Mouse (Mus musculus): Measurements from ENCODE around the gene Zbtb7b. TPM values are rescaled to one million over a fixed set of nuclear protein-coding genes. Genes with fewer than 3 reads are reported as not detected.

Zbtb7b gene
- polyA plus RNA-seq, 1 experiment, result 75.2 TPM

DNA sequence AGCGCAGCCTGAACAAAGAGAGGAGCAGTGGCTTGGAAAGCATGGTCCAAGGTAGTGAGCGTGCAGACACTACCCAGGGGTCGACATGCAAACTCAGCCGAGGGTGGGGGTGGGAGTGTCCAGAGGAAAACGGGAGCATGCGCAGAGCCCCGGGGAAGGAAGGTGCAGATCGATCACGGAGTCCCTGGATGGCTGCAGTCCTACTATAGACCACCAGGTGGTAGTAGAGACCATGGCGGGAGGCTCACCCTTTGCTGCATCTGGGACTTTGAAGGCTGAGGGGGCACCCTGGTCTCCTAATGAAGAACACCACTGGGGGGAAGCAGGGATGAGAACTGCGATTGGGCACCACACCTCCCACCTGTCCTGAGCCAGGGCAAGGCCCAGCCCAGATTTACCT lies 54.1 kb downstream of the Zbtb7b start:
- no peak overlapping the region for H3K4me3 ChIP-seq (ENCODE audit: insufficient read depth, low read length)
- no peak overlapping the region for H3K27ac ChIP-seq (ENCODE audit: insufficient read depth, low read depth, low read length)
- H3K4me1 ChIP-seq (ENCODE audit: control insufficient read depth, insufficient read depth, low read length), result no peaks in the 10 kb centered on the region
- peak; percentile 65 for TF ChIP-seq CTCF (IDR thresholded peaks at IDR 0.05; ENCODE audit: low read depth, low read length)
- no peak for TF ChIP-seq POLR2A (IDR thresholded peaks at IDR 0.05; ENCODE audit: borderline replicate concordance, low read depth, low read length)

DNA sequence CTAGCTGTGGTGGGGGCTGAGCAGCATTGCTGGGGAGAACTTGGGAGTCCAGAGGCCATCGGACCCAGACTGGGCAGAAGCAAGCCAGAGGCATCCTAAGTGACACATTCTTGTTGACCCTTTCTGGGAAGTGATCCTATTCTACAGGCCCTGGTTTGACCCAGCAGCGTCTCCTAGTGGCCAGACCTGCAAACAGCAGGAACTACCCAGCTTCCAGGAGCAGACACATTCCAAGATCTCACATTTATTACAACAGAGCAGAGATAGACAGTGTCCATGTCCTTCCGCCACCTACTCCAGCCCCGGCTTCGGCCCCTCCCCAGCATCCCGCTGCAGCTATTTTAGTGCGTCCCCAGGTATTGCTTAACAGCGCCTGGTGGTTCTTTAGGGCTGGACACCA lies 55.2 kb downstream of the Zbtb7b start:
- no peak overlapping the region for H3K4me3 ChIP-seq (ENCODE audit: insufficient read depth, low read length)
- H3K27ac ChIP-seq (ENCODE audit: insufficient read depth, low read depth, low read length), result no peak overlapping the region
- no peaks in the 10 kb centered on the region for H3K4me1 ChIP-seq (ENCODE audit: control insufficient read depth, insufficient read depth, low read length)
- TF ChIP-seq POLR2A (IDR thresholded peaks at IDR 0.05; ENCODE audit: borderline replicate concordance, low read depth, low read length) (no peak), CTCF (IDR thresholded peaks at IDR 0.05; ENCODE audit: low read depth, low read length) (peak; percentile 99)

DNA sequence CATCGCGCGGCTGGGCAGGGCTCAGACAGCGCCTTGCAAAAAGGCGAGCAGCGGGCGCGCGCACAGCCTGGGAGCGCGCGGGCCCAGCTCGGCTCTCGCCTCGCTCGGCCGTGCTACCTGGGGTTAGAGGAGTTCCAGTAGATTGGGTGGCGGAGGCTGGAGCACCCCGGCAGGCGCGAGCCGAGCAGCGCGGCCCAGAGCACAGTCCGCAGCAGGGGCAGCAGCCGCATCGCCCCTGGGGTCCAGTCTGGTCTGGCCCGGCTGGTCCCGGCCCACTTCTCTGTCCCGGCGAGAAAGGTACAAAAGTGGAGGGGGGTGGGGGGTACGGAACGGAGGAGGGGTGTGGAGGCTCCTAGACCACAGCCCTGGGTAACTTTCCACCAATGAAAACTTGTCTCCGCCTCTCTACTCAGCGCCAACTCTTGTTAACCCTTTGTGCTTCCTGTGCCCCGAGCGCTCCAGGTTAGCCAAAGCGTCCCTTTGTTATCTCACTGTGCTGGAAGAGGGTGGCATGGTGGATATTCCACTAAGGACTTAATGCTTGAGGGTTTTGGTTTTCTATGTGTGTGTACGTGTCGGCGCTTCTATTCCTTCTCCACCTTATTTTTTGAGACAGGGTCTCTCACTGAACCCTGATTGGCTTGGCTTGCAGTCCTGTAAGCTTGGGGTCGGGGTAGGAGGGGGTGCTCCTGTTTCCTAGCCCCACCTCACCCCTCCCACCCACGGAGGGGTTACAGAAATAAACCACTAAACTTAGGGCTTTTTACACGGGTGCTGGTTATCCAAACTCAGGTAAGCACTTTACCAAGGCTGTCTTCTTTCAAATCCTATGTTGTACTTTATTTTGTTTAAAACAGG lies 56.6 kb downstream of the Zbtb7b start, which contains the start of gene Efna4:
TSS of gene Efna4 (minus strand) at position 308 of the 858 bp plus-strand sequence.
- TF ChIP-seq POLR2A (IDR thresholded peaks at IDR 0.05; ENCODE audit: borderline replicate concordance, low read depth, low read length), result no peak
- no peak for TF ChIP-seq CTCF (IDR thresholded peaks at IDR 0.05; ENCODE audit: low read depth, low read length)
- H3K4me1 ChIP-seq (ENCODE audit: control insufficient read depth, insufficient read depth, low read length), result no peaks in the 10 kb centered on the region
- H3K4me3 ChIP-seq (ENCODE audit: insufficient read depth, low read length), result peak within 1 kb of the TSS; percentile 60
- H3K27ac ChIP-seq (ENCODE audit: insufficient read depth, low read depth, low read length), result no peak within 1 kb of the TSS

GRCm38 (mm10) chr3:89337062-89337720 lies 57.4 kb downstream of the Zbtb7b start:
- TF ChIP-seq POLR2A (IDR thresholded peaks at IDR 0.05; ENCODE audit: borderline replicate concordance, low read depth, low read length) (no peak), CTCF (IDR thresholded peaks at IDR 0.05; ENCODE audit: low read depth, low read length) (no peak)
- Histone ChIP-seq H3K4me3 (ENCODE audit: insufficient read depth, low read length) (peak overlapping the region; percentile 60), H3K4me1 (ENCODE audit: control insufficient read depth, insufficient read depth, low read length) (no peaks in the 10 kb centered on the region), H3K27ac (ENCODE audit: insufficient read depth, low read depth, low read length) (no peak overlapping the region)

GRCm38 (mm10) chr3:89336529-89336928 lies 58.0 kb downstream of the Zbtb7b start:
- no peak overlapping the region for H3K27ac ChIP-seq (ENCODE audit: insufficient read depth, low read depth, low read length)
- no peak overlapping the region for H3K4me3 ChIP-seq (ENCODE audit: insufficient read depth, low read length)
- TF ChIP-seq CTCF (IDR thresholded peaks at IDR 0.05; ENCODE audit: low read depth, low read length) (no peak), POLR2A (IDR thresholded peaks at IDR 0.05; ENCODE audit: borderline replicate concordance, low read depth, low read length) (no peak)
- no peaks in the 10 kb centered on the region for H3K4me1 ChIP-seq (ENCODE audit: control insufficient read depth, insufficient read depth, low read length)

DNA sequence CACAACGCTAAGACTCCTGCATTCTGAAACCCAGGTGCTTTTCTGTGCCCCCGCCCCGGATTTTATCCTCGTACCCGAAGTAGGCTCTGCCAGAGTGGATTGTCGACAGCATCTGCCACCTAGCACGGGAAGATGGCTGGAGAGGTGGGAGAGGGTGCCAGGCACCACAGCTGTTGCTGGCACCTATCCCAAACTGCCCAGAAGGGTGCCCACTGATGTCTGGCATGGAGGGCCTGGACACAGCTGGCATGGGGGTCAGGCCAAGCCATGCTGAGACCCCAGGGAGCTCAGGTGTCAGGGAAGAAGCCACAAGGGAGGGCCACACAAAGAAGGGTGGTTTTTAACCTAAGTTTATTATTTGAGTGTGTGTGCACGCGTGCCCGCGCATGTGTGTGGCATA lies 61.5 kb downstream of the Zbtb7b start:
- Histone ChIP-seq H3K27ac (ENCODE audit: insufficient read depth, low read depth, low read length) (no peak overlapping the region), H3K4me3 (ENCODE audit: insufficient read depth, low read length) (no peak overlapping the region), H3K4me1 (ENCODE audit: control insufficient read depth, insufficient read depth, low read length) (no peaks in the 10 kb centered on the region)
- no peak for TF ChIP-seq POLR2A (IDR thresholded peaks at IDR 0.05; ENCODE audit: borderline replicate concordance, low read depth, low read length)
- no peak for TF ChIP-seq CTCF (IDR thresholded peaks at IDR 0.05; ENCODE audit: low read depth, low read length)

- H3K4me3 ChIP-seq (ENCODE audit: insufficient read depth, low read length), result no peak overlapping the region
- TF ChIP-seq POLR2A (IDR thresholded peaks at IDR 0.05; ENCODE audit: borderline replicate concordance, low read depth, low read length), result no peak
- no peak for TF ChIP-seq CTCF (IDR thresholded peaks at IDR 0.05; ENCODE audit: low read depth, low read length)
- no peak overlapping the region for H3K27ac ChIP-seq (ENCODE audit: insufficient read depth, low read depth, low read length)
- no peaks in the 10 kb centered on the region for H3K4me1 ChIP-seq (ENCODE audit: control insufficient read depth, insufficient read depth, low read length)
These were observed 62.1 kb downstream of the Zbtb7b start for GRCm38 (mm10) chr3:89332476-89332875.

DNA sequence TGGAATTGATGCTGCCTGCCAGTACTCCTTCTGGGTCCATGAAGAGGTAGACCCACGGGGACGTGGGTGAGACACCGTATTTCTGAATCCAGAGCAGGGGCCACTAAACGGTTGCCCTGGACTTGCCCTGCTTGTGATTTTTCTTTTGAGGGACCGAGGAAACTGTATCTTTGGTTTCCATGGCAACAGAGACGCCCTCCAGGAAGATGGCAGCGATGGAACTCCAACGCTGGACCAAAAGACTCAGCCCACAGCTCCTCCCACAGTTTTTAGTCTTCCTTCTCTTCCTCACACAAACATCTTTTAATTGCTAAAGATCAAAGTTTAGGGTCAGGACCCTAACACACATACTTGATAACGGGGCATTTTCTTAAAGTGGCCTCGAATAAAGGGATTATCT lies 62.6 kb downstream of the Zbtb7b start:
- TF ChIP-seq CTCF (IDR thresholded peaks at IDR 0.05; ENCODE audit: low read depth, low read length) (no peak), POLR2A (IDR thresholded peaks at IDR 0.05; ENCODE audit: borderline replicate concordance, low read depth, low read length) (no peak)
- Histone ChIP-seq H3K4me1 (ENCODE audit: control insufficient read depth, insufficient read depth, low read length) (no peaks in the 10 kb centered on the region), H3K4me3 (ENCODE audit: insufficient read depth, low read length) (no peak overlapping the region)

DNA sequence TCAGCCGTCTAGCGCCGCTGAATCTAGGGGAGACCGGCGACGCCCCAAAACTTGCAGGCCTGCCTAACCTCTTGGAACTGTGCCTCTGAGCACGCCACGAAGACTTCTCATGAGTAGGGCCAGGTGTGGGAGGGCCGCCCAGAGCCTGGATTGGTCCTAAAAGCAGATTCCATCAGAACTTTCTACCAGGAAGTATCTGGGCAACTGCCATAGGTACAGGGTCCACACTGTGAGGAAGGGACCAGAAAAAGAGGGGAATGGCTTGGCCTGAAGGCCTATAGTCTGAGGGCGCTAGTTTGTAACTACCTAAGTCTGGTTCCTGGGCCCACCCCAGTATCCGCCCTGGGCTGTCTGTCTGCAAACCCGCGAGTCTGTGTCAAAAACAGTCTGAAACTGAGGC lies 63.0 kb downstream of the Zbtb7b start:
- H3K27ac ChIP-seq (ENCODE audit: insufficient read depth, low read depth, low read length), result no peak overlapping the region
- no peak for TF ChIP-seq CTCF (IDR thresholded peaks at IDR 0.05; ENCODE audit: low read depth, low read length)
- TF ChIP-seq POLR2A (IDR thresholded peaks at IDR 0.05; ENCODE audit: borderline replicate concordance, low read depth, low read length), result no peak
- no peaks in the 10 kb centered on the region for H3K4me1 ChIP-seq (ENCODE audit: control insufficient read depth, insufficient read depth, low read length)
- H3K4me3 ChIP-seq (ENCODE audit: insufficient read depth, low read length), result no peak overlapping the region

More for the DNA sequence above, 62.6 kb downstream of the Zbtb7b start:
- H3K27ac ChIP-seq (ENCODE audit: insufficient read depth, low read depth, low read length), result no peak overlapping the region

DNA sequence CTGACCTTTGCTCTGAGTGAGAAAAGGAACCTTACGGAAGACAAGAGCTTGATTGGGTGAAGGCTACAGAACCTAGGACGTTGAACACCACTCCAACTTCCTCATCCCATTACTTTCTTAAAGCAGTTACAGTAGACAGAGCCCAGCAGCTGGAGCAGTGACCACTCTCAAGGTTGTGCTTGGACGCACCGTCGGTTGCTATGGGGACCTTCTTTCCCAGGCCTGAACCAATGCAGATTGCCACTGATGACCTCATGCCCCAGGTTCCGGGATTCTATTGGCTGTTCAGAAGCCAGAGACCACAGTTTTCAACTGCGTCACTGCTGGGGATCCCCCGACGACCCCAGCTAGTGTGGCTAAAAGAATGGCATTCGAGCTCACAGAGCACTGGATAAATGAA lies 63.6 kb downstream of the Zbtb7b start:
- H3K27ac ChIP-seq (ENCODE audit: insufficient read depth, low read depth, low read length), result no peak overlapping the region
- no peak overlapping the region for H3K4me3 ChIP-seq (ENCODE audit: insufficient read depth, low read length)
- TF ChIP-seq POLR2A (IDR thresholded peaks at IDR 0.05; ENCODE audit: borderline replicate concordance, low read depth, low read length), result no peak
- TF ChIP-seq CTCF (IDR thresholded peaks at IDR 0.05; ENCODE audit: low read depth, low read length), result no peak
- H3K4me1 ChIP-seq (ENCODE audit: control insufficient read depth, insufficient read depth, low read length), result no peaks in the 10 kb centered on the region

Measured in bone marrow macrophage, adult 2 months (primary cell).